Mouse (Mus musculus): ENCODE data around the gene Cox10. TPM values are rescaled to one million over a fixed set of nuclear protein-coding genes. Genes with fewer than 3 reads are reported as not detected.

Cox10 gene
- polyA plus RNA-seq, 1 experiment from 2014 or later: 22.6 TPM

- H3K4me3 ChIP-seq: no peak overlapping the region
- H3K4me1 ChIP-seq (replicated peaks): peaks cover 29% of the 10 kb centered on the region
- no peaks in the 10 kb centered on the region for H3K36me3 ChIP-seq
- no peak overlapping the region for H3K27ac ChIP-seq
- no peaks in the 10 kb centered on the region for H3K27me3 ChIP-seq
- no peak for ATAC-seq (ENCODE audit: low FRiP score)
- no peak overlapping the region for H3K4me2 ChIP-seq
- H3K9me3 ChIP-seq: no peaks in the 10 kb centered on the region
- H3K9ac ChIP-seq: no peak overlapping the region
- WGBS: 22% methylated on average over 5 of the region's 5 CpGs
These were observed 61.1 kb downstream of the Cox10 start for GRCm38 (mm10) chr11:64018165-64018564.

GRCm38 (mm10) chr11:64015309-64015708 is 64.0 kb downstream of the Cox10 start:
- no peaks in the 10 kb centered on the region for H3K9me3 ChIP-seq
- no peak overlapping the region for H3K4me2 ChIP-seq
- no peaks in the 10 kb centered on the region for H3K27me3 ChIP-seq
- WGBS: 84% methylated on average over 6 of the region's 6 CpGs
- no peak for ATAC-seq (ENCODE audit: low FRiP score)
- H3K27ac ChIP-seq: no peak overlapping the region
- no peak overlapping the region for H3K9ac ChIP-seq
- no peaks in the 10 kb centered on the region for H3K36me3 ChIP-seq
- peaks cover 29% of the 10 kb centered on the region for H3K4me1 ChIP-seq (replicated peaks)
- no peak overlapping the region for H3K4me3 ChIP-seq

- ATAC-seq (ENCODE audit: low FRiP score): no peak
- Histone ChIP-seq H3K36me3 (no peaks in the 10 kb centered on the region), H3K9me3 (no peaks in the 10 kb centered on the region), H3K4me2 (no peak overlapping the region), H3K27me3 (no peaks in the 10 kb centered on the region), H3K27ac (no peak overlapping the region), H3K4me1 (replicated peaks) (peaks cover 15% of the 10 kb centered on the region), H3K4me3 (no peak overlapping the region), H3K9ac (no peak overlapping the region)
- WGBS: 44% methylated on average over 22 of the region's 22 CpGs
These were observed 68.4 kb downstream of the Cox10 start for GRCm38 (mm10) chr11:64010724-64011496.

- Histone ChIP-seq H3K27me3 (no peaks in the 10 kb centered on the region), H3K4me3 (no peak overlapping the region), H3K27ac (no peak overlapping the region), H3K9me3 (no peaks in the 10 kb centered on the region), H3K4me1 (replicated peaks) (peaks cover 12% of the 10 kb centered on the region), H3K4me2 (no peak overlapping the region), H3K9ac (no peak overlapping the region), H3K36me3 (no peaks in the 10 kb centered on the region)
- ATAC-seq (ENCODE audit: low FRiP score): no peak
- 86% methylated on average over 4 of the region's 4 CpGs for WGBS
These were observed 75.1 kb downstream of the Cox10 start for GRCm38 (mm10) chr11:64004152-64004551.

- no peaks in the 10 kb centered on the region for H3K36me3 ChIP-seq
- 75% methylated on average over 3 of the region's 3 CpGs for WGBS
- ATAC-seq (ENCODE audit: low FRiP score): no peak
- peaks cover 12% of the 10 kb centered on the region for H3K4me1 ChIP-seq (replicated peaks)
- no peak overlapping the region for H3K9ac ChIP-seq
- no peak overlapping the region for H3K4me2 ChIP-seq
- no peak overlapping the region for H3K4me3 ChIP-seq
- H3K27ac ChIP-seq: no peak overlapping the region
- no peaks in the 10 kb centered on the region for H3K27me3 ChIP-seq
- H3K9me3 ChIP-seq: no peaks in the 10 kb centered on the region
These were observed 75.8 kb downstream of the Cox10 start for GRCm38 (mm10) chr11:64003484-64003883.

- ATAC-seq (ENCODE audit: low FRiP score): no peak
- Histone ChIP-seq H3K36me3 (no peaks in the 10 kb centered on the region), H3K4me2 (no peak overlapping the region), H3K4me3 (no peak overlapping the region), H3K9ac (no peak overlapping the region), H3K4me1 (replicated peaks) (peaks cover 12% of the 10 kb centered on the region), H3K9me3 (no peaks in the 10 kb centered on the region), H3K27me3 (no peaks in the 10 kb centered on the region), H3K27ac (no peak overlapping the region)
- WGBS: 93% methylated on average over 2 of the region's 2 CpGs
These were observed 76.6 kb downstream of the Cox10 start for GRCm38 (mm10) chr11:64002629-64003028.

- Histone ChIP-seq H3K27me3 (no peaks in the 10 kb centered on the region), H3K9ac (no peak overlapping the region), H3K4me2 (no peak overlapping the region), H3K27ac (no peak overlapping the region), H3K36me3 (no peaks in the 10 kb centered on the region), H3K4me1 (replicated peaks) (peaks cover 12% of the 10 kb centered on the region), H3K9me3 (no peaks in the 10 kb centered on the region), H3K4me3 (no peak overlapping the region)
- no peak for ATAC-seq (ENCODE audit: low FRiP score)
- WGBS: 82% methylated on average over 2 of the region's 2 CpGs
These were observed 78.2 kb downstream of the Cox10 start for GRCm38 (mm10) chr11:64001111-64001510.

- Histone ChIP-seq H3K27me3 (no peaks in the 10 kb centered on the region), H3K27ac (no peak overlapping the region), H3K4me1 (replicated peaks) (peaks cover 12% of the 10 kb centered on the region), H3K36me3 (no peaks in the 10 kb centered on the region), H3K4me2 (no peak overlapping the region), H3K4me3 (no peak overlapping the region), H3K9ac (no peak overlapping the region), H3K9me3 (no peaks in the 10 kb centered on the region)
- no peak for ATAC-seq (ENCODE audit: low FRiP score)
- 68% methylated on average over 5 of the region's 5 CpGs for WGBS
These were observed 79.0 kb downstream of the Cox10 start for GRCm38 (mm10) chr11:64000200-64000794.

GRCm38 (mm10) chr11:63999431-63999830 is 79.8 kb downstream of the Cox10 start:
- no peaks in the 10 kb centered on the region for H3K27me3 ChIP-seq
- WGBS: 81% methylated on average over 6 of the region's 6 CpGs
- no peak overlapping the region for H3K4me2 ChIP-seq
- peaks cover 12% of the 10 kb centered on the region for H3K4me1 ChIP-seq (replicated peaks)
- 0 out of 2 replicates have a peak overlapping the region, but pooled peaks have one; percentile 1 for H3K27ac ChIP-seq
- no peak overlapping the region for H3K4me3 ChIP-seq
- H3K9ac ChIP-seq: no peak overlapping the region
- no peaks in the 10 kb centered on the region for H3K9me3 ChIP-seq
- ATAC-seq (ENCODE audit: low FRiP score): no peak
- no peaks in the 10 kb centered on the region for H3K36me3 ChIP-seq

- WGBS: 77% methylated on average over 8 of the region's 8 CpGs
These were observed 87.3 kb downstream of the Cox10 start for GRCm38 (mm10) chr11:63991958-63992357.

GRCm38 (mm10) chr11:63990759-63991158 is 88.5 kb downstream of the Cox10 start:
- Histone ChIP-seq H3K27me3 (no peaks in the 10 kb centered on the region), H3K36me3 (no peaks in the 10 kb centered on the region), H3K9ac (no peak overlapping the region), H3K4me2 (no peak overlapping the region), H3K9me3 (no peaks in the 10 kb centered on the region), H3K27ac (no peak overlapping the region), H3K4me3 (no peak overlapping the region), H3K4me1 (replicated peaks) (peaks cover 23% of the 10 kb centered on the region)
- ATAC-seq (ENCODE audit: low FRiP score): no peak
- WGBS: 71% methylated on average over 7 of the region's 7 CpGs

More at GRCm38 (mm10) chr11:63991958-63992357, 87.3 kb downstream of the Cox10 start:
- H3K27me3 ChIP-seq: no peaks in the 10 kb centered on the region
- no peak overlapping the region for H3K27ac ChIP-seq
- H3K4me3 ChIP-seq: no peak overlapping the region
- no peaks in the 10 kb centered on the region for H3K9me3 ChIP-seq
- no peaks in the 10 kb centered on the region for H3K36me3 ChIP-seq
- no peak overlapping the region for H3K9ac ChIP-seq
- no peak for ATAC-seq (ENCODE audit: low FRiP score)
- H3K4me2 ChIP-seq: no peak overlapping the region
- peaks cover 23% of the 10 kb centered on the region for H3K4me1 ChIP-seq (replicated peaks)

- H3K4me1 ChIP-seq (replicated peaks): peaks cover 23% of the 10 kb centered on the region
- 81% methylated on average over 8 of the region's 8 CpGs for WGBS
These were observed 89.0 kb downstream of the Cox10 start for GRCm38 (mm10) chr11:63990311-63990710.

More at GRCm38 (mm10) chr11:63990311-63990710, 89.0 kb downstream of the Cox10 start:
- H3K36me3 ChIP-seq: no peaks in the 10 kb centered on the region
- no peak overlapping the region for H3K4me2 ChIP-seq
- H3K27me3 ChIP-seq: no peaks in the 10 kb centered on the region
- no peaks in the 10 kb centered on the region for H3K9me3 ChIP-seq
- no peak overlapping the region for H3K27ac ChIP-seq
- no peak overlapping the region for H3K9ac ChIP-seq
- ATAC-seq (ENCODE audit: low FRiP score): no peak
- H3K4me3 ChIP-seq: no peak overlapping the region

Data from hindbrain, embryonic 13.5 days (tissue).